Mouse (Mus musculus) left cerebral cortex, adult 9 months (tissue): ENCODE data around the gene Ap1s1.
A peak's percentile ranks its signal among the peaks of the same experiment; 100 is the strongest.

Source experiments
- DNase-seq, 2 experiments: peaks; one replicate each; pipeline ENCODE4 v3.0.0; 2022; ENCODE audit warnings: low spot score in 2 of 2

Gene Ap1s1

DNA sequence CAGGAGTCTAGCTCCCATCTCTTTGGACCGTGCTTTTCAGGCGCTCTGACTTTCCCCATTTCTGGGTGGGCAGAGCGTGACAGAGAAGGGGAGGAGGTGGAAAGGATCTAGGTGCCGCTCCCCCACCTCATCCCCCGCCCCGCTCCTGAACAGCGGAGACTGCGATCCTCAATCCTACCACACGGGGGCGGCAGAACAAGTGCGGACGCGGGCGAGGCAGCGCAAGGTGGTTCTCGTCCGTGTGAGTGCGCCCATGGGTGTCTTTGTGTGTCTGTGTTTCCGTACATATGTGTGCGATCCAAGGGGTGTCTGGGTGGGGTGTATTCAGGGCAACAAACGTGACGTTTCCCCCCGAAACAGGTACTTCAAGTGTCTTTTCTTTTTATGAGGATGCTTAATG is 20.8 kb downstream of the Ap1s1 start:
- DNase-seq, result peak in 1 of 2 experiments; percentile 85

GRCm38 (mm10) chr5:137024318-137024717 is 21.6 kb downstream of the Ap1s1 start:
- no peak for DNase-seq

DNA sequence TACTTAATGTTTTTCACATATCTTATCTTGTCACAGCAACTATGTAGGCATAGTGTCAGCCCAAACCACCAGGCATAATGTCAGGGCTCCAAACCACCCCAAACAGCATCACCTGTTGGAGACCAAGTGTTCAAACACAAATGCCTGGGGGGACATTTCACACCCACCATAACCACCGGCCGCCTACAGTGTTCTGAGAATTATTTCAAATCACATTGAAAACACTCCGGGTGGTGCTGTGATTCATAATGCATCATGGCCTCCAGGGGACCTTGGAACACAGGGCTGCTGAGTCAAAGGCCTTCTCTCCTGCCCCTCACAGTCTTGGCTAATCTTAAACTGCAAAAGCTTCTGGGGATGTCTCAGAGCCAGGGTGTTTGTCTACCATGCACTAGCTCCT is 30.0 kb downstream of the Ap1s1 start:
- DNase-seq, result no peak

DNA sequence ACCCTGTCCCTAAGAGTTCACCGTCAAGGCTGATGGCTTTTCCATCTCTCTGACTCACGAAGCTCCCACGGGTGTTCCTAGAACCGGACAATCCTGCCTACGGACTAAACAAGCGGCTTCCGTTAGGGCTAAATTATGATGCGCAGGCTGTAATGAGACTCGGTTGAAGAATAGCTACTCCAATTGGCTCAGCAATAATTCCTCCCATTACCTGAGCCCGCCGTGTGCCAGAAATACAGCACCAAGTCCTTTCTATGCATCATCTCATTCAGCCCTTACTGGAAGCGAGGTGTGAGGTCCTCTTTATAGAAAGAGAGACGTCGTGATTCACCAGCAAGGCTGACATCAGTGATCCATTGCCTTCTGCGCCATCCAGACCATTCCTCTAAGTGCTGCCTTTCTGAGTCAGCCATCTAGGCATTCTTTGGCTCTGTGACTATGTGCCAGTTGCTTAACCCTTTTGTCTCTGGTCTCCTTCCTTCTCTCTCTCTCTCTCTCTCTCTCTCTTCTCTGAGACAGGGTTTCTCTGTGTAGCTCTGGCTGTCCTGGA is 33.5 kb downstream of the Ap1s1 start:
- no peak for DNase-seq

DNA sequence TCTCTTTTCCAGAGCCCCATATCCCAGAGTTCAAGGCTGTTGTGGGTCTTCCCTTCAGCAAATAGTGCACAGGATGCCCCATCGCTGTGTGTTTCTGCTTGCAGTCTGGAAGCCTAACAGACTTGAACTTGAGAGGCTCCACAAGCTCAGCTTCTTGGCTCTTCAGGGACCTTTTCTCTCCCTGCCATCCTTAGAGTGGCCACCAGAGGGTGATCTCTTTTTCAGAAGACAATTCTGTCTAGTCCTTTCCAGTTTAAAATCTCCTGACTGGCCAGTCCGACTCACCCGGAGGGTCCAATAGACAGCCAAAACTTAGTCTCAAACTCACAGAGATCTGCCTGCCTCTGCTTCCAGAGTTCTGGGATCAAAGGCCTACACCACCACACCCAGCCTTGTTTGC is 35.9 kb downstream of the Ap1s1 start:
- peak in 1 of 2 experiments; percentile 65 for DNase-seq

DNA sequence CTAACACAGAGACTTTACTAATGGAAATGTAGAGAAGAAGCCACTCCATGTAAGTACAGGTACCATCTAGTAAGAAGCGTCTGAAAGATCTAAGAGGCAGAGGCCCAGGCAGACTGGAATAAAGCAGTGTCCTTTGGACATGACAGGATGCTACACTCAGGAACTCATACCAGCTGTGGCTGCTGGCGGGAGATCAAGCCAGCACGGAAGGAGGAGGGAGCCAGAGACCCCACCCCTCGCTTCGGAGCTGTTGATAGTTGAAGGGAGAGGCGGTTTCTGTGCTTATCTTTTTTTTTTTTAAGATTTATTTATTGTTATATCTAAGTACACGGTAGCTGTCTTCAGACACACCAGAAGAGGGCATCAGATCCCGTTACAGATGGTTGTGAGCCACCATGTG is 38.7 kb downstream of the Ap1s1 start:
- DNase-seq, result no peak

DNA sequence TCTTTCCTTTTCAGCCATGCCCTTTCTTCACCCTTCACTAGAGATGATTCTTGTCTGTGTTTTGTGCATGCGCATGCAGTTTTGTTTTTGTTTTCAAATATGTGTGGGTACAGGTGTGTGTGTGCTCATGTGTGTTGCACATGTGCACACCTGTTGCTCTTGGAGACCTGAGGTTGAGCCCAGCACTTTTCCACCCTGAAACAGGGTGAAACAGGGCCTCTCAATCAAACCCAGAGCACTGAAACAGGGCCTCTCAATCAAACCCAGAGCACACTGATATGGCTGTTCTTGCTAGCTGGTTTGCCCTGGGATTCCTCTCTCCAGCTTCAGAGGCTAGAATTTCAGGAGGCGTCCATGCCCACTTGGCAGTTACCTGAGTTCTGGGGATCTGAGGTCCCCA is 45.3 kb downstream of the Ap1s1 start:
- DNase-seq, result no peak

DNA sequence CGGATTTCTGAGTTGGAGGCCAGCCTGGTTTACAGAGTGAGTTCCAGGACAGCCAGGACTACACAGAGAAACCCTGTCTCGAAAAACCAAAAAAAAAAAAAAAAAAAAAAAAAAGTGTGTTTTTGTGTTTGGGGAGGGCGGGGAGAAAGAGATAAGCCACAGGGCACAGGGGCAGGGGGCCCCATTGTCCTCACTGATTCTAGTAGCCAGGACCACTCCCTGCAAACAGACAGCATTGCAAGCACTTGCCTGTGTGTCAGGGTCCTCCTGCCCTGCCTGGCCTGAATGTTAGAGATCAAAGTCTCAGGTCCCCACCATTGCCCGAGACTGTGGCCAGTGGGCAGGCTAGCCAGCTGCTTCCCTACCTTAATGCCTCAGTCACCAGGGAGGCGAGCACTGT is 46.5 kb downstream of the Ap1s1 start:
- no peak for DNase-seq

DNA sequence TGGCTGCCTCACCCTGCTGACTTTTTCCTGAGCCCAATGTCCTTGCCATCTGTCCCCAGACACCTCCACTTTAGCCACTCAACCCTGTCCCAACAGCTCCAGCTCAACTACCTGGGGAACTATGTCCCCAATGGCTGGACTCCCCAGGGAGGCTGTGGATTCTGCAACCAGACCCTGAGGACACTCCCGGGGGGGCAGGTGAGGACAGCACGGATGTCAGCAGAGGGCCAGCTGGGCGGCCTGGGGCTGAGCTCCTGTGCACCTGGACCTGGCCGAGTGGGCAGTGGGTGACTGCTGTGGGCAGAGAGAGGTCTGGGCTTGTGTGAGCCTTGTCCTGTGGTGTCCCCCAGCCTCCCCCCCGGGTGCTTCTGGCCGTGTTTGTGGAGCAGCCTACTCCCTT is 56.1 kb downstream of the Ap1s1 start:
- no peak for DNase-seq

- peak in 1 of 2 experiments; percentile 49 for DNase-seq
These were observed 57.5 kb downstream of the Ap1s1 start for GRCm38 (mm10) chr5:136988420-136988819.

DNA sequence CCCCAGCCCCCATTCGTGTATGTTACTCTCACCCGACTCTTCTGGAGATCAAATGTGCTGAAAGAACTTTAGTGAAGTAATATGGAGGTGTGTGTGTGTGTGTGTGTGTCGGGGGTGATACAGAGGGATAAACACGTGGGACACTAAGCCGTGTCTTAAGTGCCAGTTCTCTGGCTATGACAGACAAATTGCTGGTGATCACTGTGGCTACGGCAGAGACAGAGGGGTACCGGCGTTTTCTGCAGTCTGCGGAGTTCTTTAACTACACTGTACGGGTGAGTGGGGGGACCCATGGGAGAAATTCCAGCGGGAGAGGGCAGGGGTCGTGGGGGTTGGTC is 58.0 kb downstream of the Ap1s1 start, which contains the start of gene Znhit1:
Gene Znhit1 (minus strand): TSS at position 88 of the 338 bp plus-strand sequence.
- no peak for DNase-seq

- DNase-seq, result peak in 1 of 2 experiments; percentile 81
These were observed 58.6 kb downstream of the Ap1s1 start for GRCm38 (mm10) chr5:136987138-136987933.

GRCm38 (mm10) chr5:136986695-136987137 is 59.2 kb downstream of the Ap1s1 start, which contains the start of gene Plod3:
Gene Plod3, plus strand, starts transcription at chr5:136987019.
- peak; percentile 94 to 97 for DNase-seq
